Mouse (Mus musculus) right cerebral cortex, postnatal 25 days (tissue): ENCODE data around the gene Gm43191.
"Not testable (repeated sequence)": the region's sequence is repeated elsewhere in the genome, so short reads cannot be mapped to it uniquely, and the experiment has no call there.

ENCODE experiments used
- DNase-seq: peaks from one replicate; pipeline ENCODE4 v3.0.0; 2022

Gm43191 gene

DNA sequence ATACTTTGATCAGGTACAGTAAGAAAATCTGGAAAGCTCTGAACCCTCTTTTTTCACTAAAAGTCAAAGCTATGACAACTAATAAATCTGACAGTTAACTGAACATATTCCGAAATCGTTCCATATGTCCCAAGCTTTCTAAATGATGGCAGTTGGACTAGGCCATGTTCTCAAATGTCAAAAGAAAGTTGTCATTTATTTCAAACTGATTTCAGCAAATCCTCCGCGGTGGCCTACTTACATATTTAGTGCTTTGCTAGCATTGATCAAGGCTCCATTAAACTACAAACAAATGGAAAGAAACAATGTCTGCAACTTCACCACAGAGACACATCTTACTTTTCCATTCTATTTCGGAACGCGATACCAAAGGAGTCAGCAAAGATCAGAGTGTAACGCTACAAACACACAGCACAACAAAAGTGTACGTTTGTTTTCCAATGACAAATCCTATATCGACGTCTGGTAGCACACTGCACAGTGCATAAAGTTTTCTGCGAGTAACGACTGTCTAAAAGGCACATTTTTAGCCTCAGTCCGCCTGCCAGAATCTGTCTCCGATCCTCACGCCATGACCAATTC lies 19.7 kb downstream of the Gm43191 start:
- DNase-seq = no peak

DNA sequence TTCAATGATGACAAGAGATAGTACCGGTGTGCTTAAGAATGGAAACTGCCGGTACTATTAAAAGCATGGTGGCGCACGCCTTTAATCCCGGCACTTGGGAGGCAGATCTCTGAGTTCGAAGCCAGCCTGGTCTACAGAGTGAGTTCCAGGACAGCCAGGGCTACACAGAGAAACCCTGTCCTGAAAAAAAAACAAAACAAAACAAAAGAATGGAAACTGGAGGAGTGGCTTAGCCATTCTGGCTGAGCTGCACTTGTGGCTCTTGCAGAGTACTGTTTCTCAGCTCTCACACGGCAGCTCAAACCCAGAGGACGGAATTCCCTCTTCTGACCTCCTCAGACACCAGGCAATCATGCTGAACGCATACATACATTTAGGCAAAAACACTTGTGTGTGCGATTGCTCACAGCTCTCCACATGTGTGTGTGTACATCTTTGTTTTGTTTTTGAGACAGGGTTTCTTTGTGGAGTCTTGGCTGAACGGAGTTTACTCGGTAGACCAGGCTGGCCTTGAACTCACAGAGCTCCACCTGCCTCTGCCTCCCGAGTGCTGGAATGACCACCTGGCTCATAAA lies 21.1 kb downstream of the Gm43191 start:
- no peak for DNase-seq

DNA sequence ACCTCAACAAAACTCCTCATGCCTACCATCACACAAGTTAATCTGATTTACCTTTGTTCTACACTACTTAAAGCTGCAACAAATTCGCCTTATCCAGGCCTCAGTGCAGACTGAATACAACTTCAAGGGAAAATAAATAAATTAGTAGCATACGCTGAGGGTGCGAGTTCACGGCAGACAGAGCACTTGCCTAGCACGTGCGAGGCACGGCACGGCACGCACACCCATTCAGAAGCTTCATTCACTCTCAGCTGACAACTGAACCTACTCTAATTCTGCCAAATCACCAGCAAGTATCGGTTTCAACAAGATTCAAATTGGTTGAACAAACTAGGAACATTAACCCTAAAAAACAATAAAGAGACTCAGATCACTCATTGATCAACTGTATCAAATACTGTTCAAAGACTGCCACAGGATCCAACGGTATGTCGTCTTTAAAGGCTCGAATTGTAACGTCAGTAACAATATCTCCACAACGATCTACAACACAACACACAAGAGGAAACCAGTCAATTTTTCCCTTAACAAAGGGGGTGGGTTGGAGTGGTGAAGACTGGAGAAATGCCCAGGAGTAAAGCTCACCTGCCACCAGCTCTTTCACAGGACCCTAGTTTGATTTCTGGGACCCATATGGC lies 22.0 kb downstream of the Gm43191 start:
- no peak for DNase-seq

DNA sequence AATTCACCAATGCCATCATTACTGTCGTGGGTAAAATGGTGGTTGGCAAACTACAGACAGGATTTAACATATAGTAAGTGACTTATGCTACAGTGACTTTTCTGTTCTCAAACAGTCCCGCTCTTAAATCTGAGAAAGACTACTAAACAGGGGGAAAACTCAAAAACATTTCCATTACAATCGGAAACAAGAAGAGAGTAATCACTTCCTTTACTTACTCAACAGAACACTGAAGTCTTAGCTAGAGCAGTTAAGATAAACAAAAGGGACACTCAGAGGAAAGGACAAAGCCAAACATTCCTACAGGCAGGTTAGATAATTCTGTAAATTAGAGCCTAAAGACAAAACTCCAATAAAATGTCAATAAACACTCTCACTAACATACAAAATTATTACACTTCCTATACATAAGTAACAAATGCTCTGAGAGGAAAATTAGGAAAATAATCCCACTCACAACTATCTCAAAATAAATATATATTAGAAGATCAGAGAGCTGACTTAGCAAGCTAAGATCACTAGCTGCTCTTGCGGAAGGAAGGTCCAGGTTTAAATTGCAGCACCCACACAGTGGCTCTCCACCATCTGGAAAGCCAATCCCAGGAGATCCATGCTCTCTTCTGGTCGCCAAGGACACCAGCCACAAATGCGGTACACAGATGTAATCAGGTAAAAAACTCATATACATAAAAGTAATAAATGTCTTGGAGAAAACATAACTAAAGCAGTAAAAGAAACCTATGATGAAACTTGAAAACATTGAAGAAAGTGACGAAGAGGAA lies 24.7 kb downstream of the Gm43191 start:
- DNase-seq = no peak

DNA sequence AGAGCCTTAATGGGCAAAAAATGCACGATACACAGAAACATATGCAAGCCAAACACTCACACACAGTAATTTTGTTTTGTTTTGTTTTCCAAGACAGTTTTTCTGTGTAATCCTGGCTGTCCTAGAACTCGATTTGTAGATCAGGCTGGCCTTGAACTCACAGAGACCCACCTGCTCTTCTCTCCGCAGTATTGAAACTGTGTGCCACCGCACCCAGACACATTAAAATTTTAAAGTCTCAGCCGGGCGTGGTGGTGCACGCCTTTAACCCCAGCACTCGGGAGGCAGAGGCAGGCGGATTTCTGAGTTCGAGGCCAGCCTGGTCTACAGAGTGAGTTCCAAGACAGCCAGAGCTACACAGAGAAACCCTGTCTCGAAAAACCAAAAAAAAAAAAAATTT lies 27.0 kb downstream of the Gm43191 start:
- DNase-seq = not testable (repeated sequence)

GRCm38 (mm10) chr3:116653278-116653945 lies 27.6 kb downstream of the Gm43191 start:
- DNase-seq = no peak

DNA sequence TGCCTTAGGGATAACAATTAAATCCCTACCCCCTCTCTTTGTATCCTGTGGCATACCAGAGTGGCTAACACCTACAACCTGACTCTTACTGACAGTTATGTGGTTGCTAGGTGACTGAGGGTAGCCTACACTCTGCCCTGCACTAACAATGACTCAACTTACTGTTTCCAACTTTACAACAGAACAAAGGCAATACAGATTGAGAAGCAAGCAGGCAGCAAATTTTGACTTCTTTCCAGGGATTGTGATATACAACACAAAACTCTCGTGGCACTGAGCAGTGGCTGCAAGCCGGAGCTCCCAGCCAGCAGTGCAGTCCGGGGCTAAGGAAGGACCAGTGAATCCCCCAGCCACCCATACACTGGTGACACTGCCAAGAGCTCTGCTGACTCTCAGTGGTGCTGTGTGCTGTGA lies 29.0 kb downstream of the Gm43191 start:
- DNase-seq = no peak

GRCm38 (mm10) chr3:116650698-116651097 lies 30.4 kb downstream of the Gm43191 start:
- DNase-seq = no peak

GRCm38 (mm10) chr3:116648805-116649204 lies 32.3 kb downstream of the Gm43191 start:
- no peak for DNase-seq

- no peak for DNase-seq
Measured at GRCm38 (mm10) chr3:116646387-116646786, 34.7 kb downstream of the Gm43191 start.

GRCm38 (mm10) chr3:116642373-116642772 lies 38.7 kb downstream of the Gm43191 start:
- no peak for DNase-seq

- no peak for DNase-seq
Measured at GRCm38 (mm10) chr3:116641811-116642371, 39.2 kb downstream of the Gm43191 start.

DNA sequence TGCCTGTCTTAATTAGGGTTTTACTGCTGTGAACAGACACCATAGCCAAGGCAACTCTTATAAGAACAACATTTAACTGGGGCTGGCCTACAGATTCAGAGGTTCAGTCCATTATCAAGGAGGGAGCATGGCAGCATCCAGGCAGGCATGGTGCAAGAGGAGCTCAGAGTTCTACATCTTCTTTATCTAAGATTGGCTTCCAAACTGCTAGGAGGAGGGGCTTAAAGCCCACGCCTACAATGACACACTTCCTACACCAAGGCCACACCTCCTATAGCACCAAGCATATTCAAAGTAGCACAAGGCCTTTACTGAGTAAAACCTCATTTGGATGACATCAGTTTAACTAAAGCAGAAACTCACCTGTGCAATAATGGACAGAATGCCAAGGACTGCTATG lies 41.0 kb downstream of the Gm43191 start:
- no peak for DNase-seq

DNA sequence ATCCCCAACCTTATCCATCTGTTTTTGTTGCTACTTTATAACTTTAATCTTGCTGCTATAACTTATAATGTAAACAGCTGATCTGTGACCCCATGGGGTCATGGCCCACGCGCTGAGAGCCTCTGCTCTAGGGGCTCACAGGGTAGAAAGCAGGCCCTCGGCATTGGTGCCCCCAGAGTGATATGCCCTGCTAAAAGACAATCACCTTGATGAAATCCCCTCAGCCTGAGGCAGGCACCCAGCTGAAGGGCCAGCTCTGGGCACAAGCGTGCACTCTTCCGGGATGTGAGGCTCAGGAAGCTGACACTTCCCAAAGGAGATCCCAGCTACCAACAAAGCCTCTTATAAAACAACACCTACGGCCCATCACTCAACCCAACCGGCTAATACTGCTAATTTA lies 42.5 kb downstream of the Gm43191 start:
- DNase-seq = no peak

DNA sequence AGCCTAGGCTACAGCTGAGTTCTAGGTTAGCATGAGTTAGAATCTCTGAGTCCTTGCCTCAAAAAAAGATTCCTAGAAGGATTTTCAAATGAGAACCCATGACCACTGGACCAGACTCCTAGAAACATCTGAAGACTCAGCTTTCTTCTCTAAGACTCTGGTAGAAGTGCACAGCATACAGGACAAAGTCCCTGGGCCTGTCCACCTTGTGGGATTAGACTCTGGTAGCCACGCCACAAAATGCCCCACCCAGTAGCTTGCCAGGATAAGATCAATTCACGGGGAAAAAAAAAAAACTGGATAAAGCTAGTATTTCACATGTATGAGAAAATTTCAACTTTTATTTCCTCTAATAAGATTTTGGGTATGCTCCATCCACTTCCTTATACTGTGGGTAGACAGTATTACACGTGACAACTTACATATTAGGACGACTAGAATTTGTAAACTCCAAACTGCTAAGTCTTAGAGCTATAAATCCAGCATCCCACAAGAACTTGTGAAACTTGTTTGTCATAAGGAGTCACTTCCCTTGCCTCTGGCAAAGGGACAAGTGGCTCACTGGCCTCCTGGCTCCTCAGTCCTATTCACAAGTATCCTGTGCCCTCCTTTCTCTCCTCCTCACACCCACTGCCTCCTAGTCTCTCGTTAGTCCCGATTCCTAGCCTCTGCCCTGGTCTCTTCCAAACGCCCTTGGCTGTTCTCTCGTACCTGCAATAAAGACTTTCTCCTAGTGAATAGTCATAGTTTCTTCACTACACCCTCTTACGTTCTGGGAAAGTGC lies 43.2 kb downstream of the Gm43191 start:
- no peak for DNase-seq

DNA sequence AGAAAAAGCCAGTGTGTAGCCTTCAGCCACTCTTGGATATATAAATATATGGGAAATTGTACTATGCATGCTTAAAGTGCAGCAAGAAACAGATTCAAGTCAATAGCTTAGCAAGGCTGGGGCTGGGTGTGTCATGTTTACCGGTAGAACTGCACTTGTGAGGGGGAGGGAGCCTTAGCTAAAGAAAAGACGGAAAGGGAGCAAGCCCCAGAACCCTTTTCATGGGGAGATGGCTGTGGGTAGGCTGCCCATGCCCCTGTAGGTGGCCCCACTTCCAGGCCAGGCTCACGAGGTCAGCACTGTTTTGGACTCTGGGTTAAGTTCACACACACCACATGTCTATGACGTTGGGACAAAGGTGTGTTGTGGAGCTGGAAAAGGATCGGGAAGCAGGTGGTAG lies 45.3 kb downstream of the Gm43191 start:
- no peak for DNase-seq

DNA sequence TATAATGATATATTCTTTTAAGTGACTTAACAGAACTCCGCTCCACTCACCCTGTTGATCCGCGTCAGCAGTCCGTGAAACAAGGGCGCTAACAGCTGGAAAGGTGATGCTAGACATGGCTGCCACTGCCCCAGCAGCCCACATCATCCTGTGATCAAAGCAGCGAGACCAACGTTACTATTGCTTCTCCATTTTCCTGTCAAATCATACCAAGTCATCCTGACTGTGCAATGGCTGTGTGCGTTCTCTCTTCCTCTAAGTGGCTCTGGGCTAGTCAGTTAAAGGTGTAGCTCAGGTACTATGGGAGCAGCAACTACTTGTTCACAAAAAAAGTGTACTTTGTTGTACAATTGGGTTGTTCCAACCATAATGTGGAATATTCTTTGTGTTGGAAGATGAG lies 46.2 kb downstream of the Gm43191 start:
- DNase-seq = no peak

DNA sequence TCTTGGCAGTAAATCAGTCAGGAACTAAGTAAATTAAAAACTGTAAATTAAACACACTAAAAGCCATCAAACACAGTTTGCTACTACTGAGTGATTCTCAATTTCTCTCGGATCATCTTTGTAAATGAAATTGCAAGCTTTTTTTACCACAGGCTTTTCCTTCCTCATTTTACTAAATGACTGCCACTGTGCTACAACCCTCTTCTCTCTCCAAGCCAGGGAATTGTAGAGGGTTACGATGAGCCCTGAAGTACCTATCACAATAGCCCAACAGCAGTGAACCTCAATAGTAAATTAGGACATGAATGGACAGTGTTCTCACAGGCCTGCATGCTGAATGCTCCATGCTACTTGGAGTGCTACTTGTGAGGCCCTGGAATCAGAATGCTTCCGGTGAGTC lies 47.0 kb downstream of the Gm43191 start:
- DNase-seq = no peak

GRCm38 (mm10) chr3:116632971-116633370 lies 48.1 kb downstream of the Gm43191 start:
- DNase-seq = no peak

DNA sequence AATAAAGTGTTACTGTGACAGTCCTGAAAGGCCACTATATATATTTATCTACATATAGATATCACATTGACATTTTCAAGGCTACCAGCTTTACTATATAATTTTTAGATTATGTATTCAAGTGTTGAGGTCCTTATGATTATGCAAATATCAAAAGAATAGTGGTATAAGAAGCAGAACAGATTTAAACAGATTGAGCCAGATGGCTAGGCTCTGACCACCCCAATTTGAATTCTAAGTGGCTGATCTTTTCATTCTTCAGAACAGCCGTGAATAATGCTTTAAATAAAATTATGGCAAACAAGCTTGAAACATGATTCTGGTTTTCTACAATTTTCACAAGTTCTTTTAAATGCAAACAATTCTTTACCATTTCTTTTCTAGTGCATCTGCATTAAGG lies 49.6 kb downstream of the Gm43191 start:
- DNase-seq = no peak

- DNase-seq = no peak
Measured at GRCm38 (mm10) chr3:116622641-116623040, 58.4 kb downstream of the Gm43191 start.
